Comparison of ENCODE assay signal across 7 mouse cellular contexts in genomic region chr9:75626308-75626604, GRCm38 (mm10). TPM values are rescaled to one million over a fixed set of nuclear protein-coding genes. Genes with fewer than 3 reads are reported as not detected.
DNase-seq lines count a peak whose midpoint lies in the region; ATAC-seq lines count a peak whose summit lies in the region.

No protein-coding gene starts in this region.

- peaks cover 45% of the 10 kb centered on the region for H3K27me3 ChIP-seq in megakaryocyte, embryonic 14.5 days (replicated peaks)
- peaks cover 20% of the 10 kb centered on the region for H3K27me3 ChIP-seq in forebrain, embryonic 10.5 days (ENCODE audit: poor library complexity, severe bottlenecking)
- no peaks in the 10 kb centered on the region for H3K27me3 ChIP-seq in intestine, embryonic 15.5 days (replicated peaks)
- no peaks in the 10 kb centered on the region for H3K27me3 ChIP-seq in neural tube, embryonic 15.5 days (replicated peaks)

- H3K9ac ChIP-seq in intestine, embryonic 15.5 days = peak overlapping the region; percentile 82
- H3K9ac ChIP-seq in neural tube, embryonic 15.5 days (replicated peaks) = peak overlapping the region; percentile 94

- no peak for ATAC-seq in megakaryocyte, adult 5-6 weeks (ENCODE audit: poor library complexity, severe bottlenecking)
- ATAC-seq in intestine, embryonic 15.5 days = no peak
- no peak for ATAC-seq in neural tube, embryonic 15.5 days (ENCODE audit: low FRiP score)

- DNase-seq in forebrain, embryonic 10.5 days (ENCODE audit: extremely low spot score, low spot score) = no peak
- no peak for DNase-seq in gastrocnemius, postnatal 4 days (ENCODE audit: low spot score in 2 of 2)
- DNase-seq in urinary bladder, postnatal 4 days (ENCODE audit: low spot score in 2 of 2) = no peak

- WGBS in forebrain, embryonic 10.5 days = 1% methylated on average over 14 of the region's 14 CpGs
- 2% methylated on average over 14 of the region's 14 CpGs for WGBS in intestine, embryonic 15.5 days
- WGBS in neural tube, embryonic 15.5 days = under 1% methylated on average over 14 of the region's 14 CpGs

- H3K4me1 ChIP-seq in megakaryocyte, embryonic 14.5 days = peaks cover 16% of the 10 kb centered on the region
- H3K4me1 ChIP-seq in forebrain, embryonic 10.5 days = peaks cover 19% of the 10 kb centered on the region
- H3K4me1 ChIP-seq in intestine, embryonic 15.5 days (replicated peaks) = 0 out of 2 replicates have a peak, but pooled peaks cover 7% of the 10 kb centered on the region
- peaks cover 19% of the 10 kb centered on the region for H3K4me1 ChIP-seq in neural tube, embryonic 15.5 days

- no peaks in the 10 kb centered on the region for H3K9me3 ChIP-seq in megakaryocyte, embryonic 14.5 days
- no peaks in the 10 kb centered on the region for H3K9me3 ChIP-seq in forebrain, embryonic 10.5 days
- H3K9me3 ChIP-seq in intestine, embryonic 15.5 days = no peaks in the 10 kb centered on the region
- no peaks in the 10 kb centered on the region for H3K9me3 ChIP-seq in neural tube, embryonic 15.5 days (replicated peaks)

- H3K4me3 ChIP-seq in megakaryocyte, embryonic 14.5 days (replicated peaks) = peak overlapping the region; percentile 92
- H3K4me3 ChIP-seq in forebrain, embryonic 10.5 days = peak overlapping the region; percentile 86
- H3K4me3 ChIP-seq in intestine, embryonic 15.5 days (replicated peaks) = peak overlapping the region; percentile 69
- peak overlapping the region; percentile 75 for H3K4me3 ChIP-seq in neural tube, embryonic 15.5 days (replicated peaks)

- peak overlapping the region; percentile 90 for H3K4me2 ChIP-seq in intestine, embryonic 15.5 days (replicated peaks)
- H3K4me2 ChIP-seq in neural tube, embryonic 15.5 days = peak overlapping the region; percentile 90

- peak overlapping the region; percentile 95 for H3K27ac ChIP-seq in forebrain, embryonic 10.5 days
- peak overlapping the region; percentile 69 for H3K27ac ChIP-seq in intestine, embryonic 15.5 days
- peak overlapping the region; percentile 96 for H3K27ac ChIP-seq in neural tube, embryonic 15.5 days (replicated peaks)

- no peaks in the 10 kb centered on the region for H3K36me3 ChIP-seq in megakaryocyte, embryonic 14.5 days (replicated peaks; ENCODE audit: low read length)
- H3K36me3 ChIP-seq in forebrain, embryonic 10.5 days (replicated peaks) = no peaks in the 10 kb centered on the region
- H3K36me3 ChIP-seq in intestine, embryonic 15.5 days = no peaks in the 10 kb centered on the region
- no peaks in the 10 kb centered on the region for H3K36me3 ChIP-seq in neural tube, embryonic 15.5 days

RNA-seq across cellular contexts. Expression of gene Lysmd2, which starts 0.7 kb away (rescaled TPM):
- 11.9 and 13.2 TPM in 2 replicates for polyA plus RNA-seq in megakaryocyte, embryonic 14.5 days (2012; ENCODE audit: insufficient read depth, low replicate concordance)
- 0.59 TPM in 1 of 2 replicates, not detected in the other for total RNA-seq in megakaryocyte, adult 5-6 weeks (2015)
- 0.11 TPM in 1 of 2 replicates, not detected in the other for total RNA-seq in megakaryocyte, adult 5-6 weeks (2017)
- 8.9 and 11.4 TPM in 2 replicates for polyA plus RNA-seq in forebrain, embryonic 10.5 days (2016; fragmentation: Nextera tagmentation; extraction: Ambion mirVana)
- 19.4 and 20.1 TPM in 2 replicates for polyA plus RNA-seq in intestine, embryonic 15.5 days (2015; fragmentation: Nextera tagmentation; extraction: Ambion mirVana)
- 33.8 and 39.5 TPM in 2 replicates for polyA plus RNA-seq in neural tube, embryonic 15.5 days (2015; fragmentation: Nextera tagmentation; extraction: Ambion mirVana)
- total RNA-seq in gastrocnemius, postnatal 4 days (2021) = 10 to 100 TPM; 17.6 to 20.1 TPM

RNA-seq across cellular contexts. Expression of gene Tmod2, which starts 15.1 kb away (rescaled TPM):
- polyA plus RNA-seq in megakaryocyte, embryonic 14.5 days (2012; ENCODE audit: insufficient read depth, low replicate concordance) = not detected in 2 replicates
- not detected in 2 replicates for total RNA-seq in megakaryocyte, adult 5-6 weeks (2015)
- 0.41 TPM in 1 of 2 replicates, not detected in the other for total RNA-seq in megakaryocyte, adult 5-6 weeks (2017)
- 39.9 and 41.1 TPM in 2 replicates for polyA plus RNA-seq in forebrain, embryonic 10.5 days (2016; fragmentation: Nextera tagmentation; extraction: Ambion mirVana)
- polyA plus RNA-seq in intestine, embryonic 15.5 days (2015; fragmentation: Nextera tagmentation; extraction: Ambion mirVana) = 16.1 and 20.8 TPM in 2 replicates
- 252 and 283 TPM in 2 replicates for polyA plus RNA-seq in neural tube, embryonic 15.5 days (2015; fragmentation: Nextera tagmentation; extraction: Ambion mirVana)
- 10 to 100 TPM; 22.5 to 28.1 TPM for total RNA-seq in gastrocnemius, postnatal 4 days (2021)

RNA-seq across cellular contexts. Expression of gene Scg3, which starts 57.6 kb away (rescaled TPM):
- not detected in 2 replicates for polyA plus RNA-seq in megakaryocyte, embryonic 14.5 days (2012; ENCODE audit: insufficient read depth, low replicate concordance)
- not detected in 2 replicates for total RNA-seq in megakaryocyte, adult 5-6 weeks (2015)
- not detected in 2 replicates for total RNA-seq in megakaryocyte, adult 5-6 weeks (2017)
- polyA plus RNA-seq in forebrain, embryonic 10.5 days (2016; fragmentation: Nextera tagmentation; extraction: Ambion mirVana) = 12.7 and 15.1 TPM in 2 replicates
- polyA plus RNA-seq in intestine, embryonic 15.5 days (2015; fragmentation: Nextera tagmentation; extraction: Ambion mirVana) = 9.3 and 9.5 TPM in 2 replicates
- polyA plus RNA-seq in neural tube, embryonic 15.5 days (2015; fragmentation: Nextera tagmentation; extraction: Ambion mirVana) = 102 and 123 TPM in 2 replicates
- 1 to 10 TPM; 4.3 to 7.1 TPM for total RNA-seq in gastrocnemius, postnatal 4 days (2021)

Comparison
In these comparisons a context has a peak if more than half of its experiments do, and no peak if none do; other contexts are left out.
1. RNA of gene Tmod2, which starts 15.1 kb away (polyA plus RNA-seq): 252 to 283 TPM in neural tube, embryonic 15.5 days, 39.9 to 41.1 TPM in forebrain, embryonic 10.5 days and 16.1 to 20.8 TPM in intestine, embryonic 15.5 days; not detected in megakaryocyte, embryonic 14.5 days; every median in the first group is over 10 times any median in the second.
2. RNA of gene Scg3, which starts 57.6 kb away (polyA plus RNA-seq): 102 to 123 TPM in neural tube, embryonic 15.5 days, 12.7 to 15.1 TPM in forebrain, embryonic 10.5 days and 9.3 to 9.5 TPM in intestine, embryonic 15.5 days; not detected in megakaryocyte, embryonic 14.5 days; every median in the first group is over 10 times any median in the second.
3. Peak in every context shown above with its lines, with median percentiles within 50 percentile points of each other: H3K4me3 ChIP-seq and H3K27ac ChIP-seq.